Mouse (Mus musculus) hindbrain, embryonic 10.5 days (tissue): Measurements from ENCODE around the gene 1110008L16Rik. TPM values are rescaled to one million over a fixed set of nuclear protein-coding genes. Genes with fewer than 3 reads are reported as not detected.
"Not testable (repeated sequence)": the region's sequence is repeated elsewhere in the genome, so short reads cannot be mapped to it uniquely, and the experiment has no call there.

ENCODE experiments used
- DNase-seq: peaks from one replicate; pipeline ENCODE4 v3.0.0-alpha.2; 2017; ENCODE audit warnings: low spot score
- H3K27ac ChIP-seq: fragments of 300-500 bp; sonication (generic); 2 replicates; pipeline ENCODE4 v1.5.1; 2016; ENCODE audit warnings: mild to moderate bottlenecking, moderate library complexity
- H3K27me3 ChIP-seq: fragments of 300-500 bp; sonication (generic); 2 replicates; pipeline ENCODE4 v1.6.1; 2016; ENCODE audit warnings: mild to moderate bottlenecking; ENCODE audit not compliant: poor library complexity, insufficient read depth, severe bottlenecking
- H3K36me3 ChIP-seq: fragments of 300-500 bp; sonication (generic); 2 replicates; pipeline ENCODE4 v1.6.1; 2016; ENCODE audit warnings: mild to moderate bottlenecking, moderate library complexity
- H3K4me1 ChIP-seq: fragments of 300-500 bp; sonication (generic); replicated peaks from 2 replicates; pipeline ENCODE4 v1.6.1; 2016; ENCODE audit warnings: mild to moderate bottlenecking
- H3K4me3 ChIP-seq: fragments of 300-500 bp; sonication (generic); 2 replicates; pipeline ENCODE4 v1.5.1; 2016; ENCODE audit warnings: mild to moderate bottlenecking, moderate library complexity
- H3K9me3 ChIP-seq: fragments of 300-500 bp; sonication (generic); 2 replicates; pipeline ENCODE4 v1.6.1; 2016; ENCODE audit warnings: mild to moderate bottlenecking, moderate library complexity
- WGBS: fragments of 180-500 bp; shearing (Covaris S2); methylation state at CpG from one replicate; pipeline ENCODE4 v1.1.7; 2016; 5-methylcytosine and 5-hydroxymethylcytosine counted together
- polyA plus RNA-seq: library from polyadenylated mRNA; unstranded; fragments of >200 nt; fragmentation: Nextera tagmentation; extraction: Ambion mirVana; gene quantifications from 2 replicates; pipeline ENCODE4 v1.2.1, GENCODE M21; 2016

The 1110008L16Rik gene
- polyA plus RNA-seq, 1 experiment from 2014 or later: 15.7 TPM

- Histone ChIP-seq H3K36me3 (peaks cover 61% of the 10 kb centered on the region), H3K4me1 (no peaks in the 10 kb centered on the region), H3K4me3 (no peak overlapping the region), H3K27ac (no peak overlapping the region), H3K27me3 (no peaks in the 10 kb centered on the region), H3K9me3 (peaks cover 7% of the 10 kb centered on the region; the same call in 1 of the 2 replicates)
- no peak for DNase-seq
- WGBS: 74% methylated on average over 8 of the region's 8 CpGs
These were observed 10.1 kb downstream of the 1110008L16Rik start for GRCm38 (mm10) chr12:55309501-55309900.

- H3K4me1 ChIP-seq: no peaks in the 10 kb centered on the region
- no peaks in the 10 kb centered on the region for H3K9me3 ChIP-seq
- WGBS: 87% methylated on average over 7 of the region's 7 CpGs
- DNase-seq: no peak
- no peaks in the 10 kb centered on the region for H3K27me3 ChIP-seq
- H3K4me3 ChIP-seq: no peak overlapping the region
- no peak overlapping the region for H3K27ac ChIP-seq
- H3K36me3 ChIP-seq: peaks cover 44% of the 10 kb centered on the region
These were observed 12.5 kb downstream of the 1110008L16Rik start for GRCm38 (mm10) chr12:55311841-55312240.

- WGBS: 88% methylated on average over 5 of the region's 5 CpGs
- H3K4me3 ChIP-seq: no peak overlapping the region
- no peaks in the 10 kb centered on the region for H3K4me1 ChIP-seq
- H3K36me3 ChIP-seq: peaks cover 36% of the 10 kb centered on the region
- no peaks in the 10 kb centered on the region for H3K9me3 ChIP-seq
- DNase-seq: no peak
- H3K27me3 ChIP-seq: no peaks in the 10 kb centered on the region
- no peak overlapping the region for H3K27ac ChIP-seq
These were observed 14.5 kb downstream of the 1110008L16Rik start for GRCm38 (mm10) chr12:55313901-55314300.

GRCm38 (mm10) chr12:55315192-55315591, 15.8 kb downstream of the 1110008L16Rik start:
- no peak overlapping the region for H3K27ac ChIP-seq
- peaks cover 31% of the 10 kb centered on the region for H3K36me3 ChIP-seq
- H3K27me3 ChIP-seq: no peaks in the 10 kb centered on the region
- no peaks in the 10 kb centered on the region for H3K9me3 ChIP-seq
- no peak overlapping the region for H3K4me3 ChIP-seq
- H3K4me1 ChIP-seq: no peaks in the 10 kb centered on the region
- DNase-seq: peak; percentile 28
- 55% methylated on average over 5 of the region's 5 CpGs for WGBS

GRCm38 (mm10) chr12:55321642-55322291, 22.4 kb downstream of the 1110008L16Rik start:
- Histone ChIP-seq H3K27me3 (no peaks in the 10 kb centered on the region), H3K4me1 (no peaks in the 10 kb centered on the region), H3K27ac (no peak overlapping the region), H3K9me3 (no peaks in the 10 kb centered on the region), H3K4me3 (no peak overlapping the region), H3K36me3 (peaks cover 18% of the 10 kb centered on the region)
- 89% methylated on average over 18 of the region's 18 CpGs for WGBS
- DNase-seq: no peak

GRCm38 (mm10) chr12:55325702-55326101, 26.3 kb downstream of the 1110008L16Rik start:
- no peak overlapping the region for H3K27ac ChIP-seq
- 96% methylated on average over 7 of the region's 7 CpGs for WGBS
- no peak overlapping the region for H3K4me3 ChIP-seq
- H3K27me3 ChIP-seq: no peaks in the 10 kb centered on the region
- peaks cover 22% of the 10 kb centered on the region for H3K36me3 ChIP-seq
- no peaks in the 10 kb centered on the region for H3K4me1 ChIP-seq
- no peaks in the 10 kb centered on the region for H3K9me3 ChIP-seq
- no peak for DNase-seq

GRCm38 (mm10) chr12:55328784-55329183, 29.4 kb downstream of the 1110008L16Rik start:
- Histone ChIP-seq H3K9me3 (no peaks in the 10 kb centered on the region), H3K36me3 (peaks cover 27% of the 10 kb centered on the region), H3K27me3 (no peaks in the 10 kb centered on the region), H3K4me3 (no peak overlapping the region), H3K27ac (no peak overlapping the region), H3K4me1 (no peaks in the 10 kb centered on the region)
- DNase-seq: no peak
- 91% methylated on average over 4 of the region's 4 CpGs for WGBS

GRCm38 (mm10) chr12:55329351-55329750, 30.0 kb downstream of the 1110008L16Rik start:
- 93% methylated on average over 7 of the region's 7 CpGs for WGBS
- no peaks in the 10 kb centered on the region for H3K4me1 ChIP-seq

GRCm38 (mm10) chr12:55333662-55334061, 34.3 kb downstream of the 1110008L16Rik start:
- H3K27ac ChIP-seq: no peak overlapping the region
- no peaks in the 10 kb centered on the region for H3K9me3 ChIP-seq
- H3K4me3 ChIP-seq: no peak overlapping the region
- H3K36me3 ChIP-seq: peaks cover 22% of the 10 kb centered on the region
- no peaks in the 10 kb centered on the region for H3K4me1 ChIP-seq
- no peaks in the 10 kb centered on the region for H3K27me3 ChIP-seq
- DNase-seq: no peak
- WGBS: 90% methylated on average over 7 of the region's 7 CpGs

More at GRCm38 (mm10) chr12:55329351-55329750, 30.0 kb downstream of the 1110008L16Rik start:
- H3K4me3 ChIP-seq: no peak overlapping the region
- no peaks in the 10 kb centered on the region for H3K9me3 ChIP-seq
- DNase-seq: no peak
- H3K27ac ChIP-seq: no peak overlapping the region
- H3K27me3 ChIP-seq: no peaks in the 10 kb centered on the region
- H3K36me3 ChIP-seq: peaks cover 28% of the 10 kb centered on the region

- not testable (repeated sequence) for H3K27me3 ChIP-seq, H3K9me3 ChIP-seq, H3K4me3 ChIP-seq, H3K27ac ChIP-seq, DNase-seq, H3K36me3 ChIP-seq, H3K4me1 ChIP-seq
- WGBS: 86% methylated on average over 1 of the region's 2 CpGs
These were observed 39.1 kb downstream of the 1110008L16Rik start for GRCm38 (mm10) chr12:55338490-55338889.

GRCm38 (mm10) chr12:55343045-55343444, 43.7 kb downstream of the 1110008L16Rik start:
- not testable (repeated sequence) for H3K9me3 ChIP-seq, H3K4me1 ChIP-seq, DNase-seq, H3K27ac ChIP-seq, H3K4me3 ChIP-seq, H3K27me3 ChIP-seq, H3K36me3 ChIP-seq
- 85% methylated on average over 1 of the region's 1 CpGs for WGBS

- H3K27me3 ChIP-seq: no peaks in the 10 kb centered on the region
- H3K4me1 ChIP-seq: no peaks in the 10 kb centered on the region
- WGBS: 89% methylated on average over 11 of the region's 11 CpGs
- no peak for DNase-seq
- no peak overlapping the region for H3K27ac ChIP-seq
- no peaks in the 10 kb centered on the region for H3K36me3 ChIP-seq
- H3K4me3 ChIP-seq: no peak overlapping the region
- H3K9me3 ChIP-seq: no peaks in the 10 kb centered on the region
These were observed 44.6 kb downstream of the 1110008L16Rik start for GRCm38 (mm10) chr12:55343998-55344397.

GRCm38 (mm10) chr12:55344583-55344982, 45.2 kb downstream of the 1110008L16Rik start:
- H3K36me3 ChIP-seq: no peaks in the 10 kb centered on the region
- DNase-seq: no peak
- H3K27ac ChIP-seq: no peak overlapping the region
- H3K4me1 ChIP-seq: no peaks in the 10 kb centered on the region
- 85% methylated on average over 13 of the region's 13 CpGs for WGBS
- no peaks in the 10 kb centered on the region for H3K27me3 ChIP-seq
- no peak overlapping the region for H3K4me3 ChIP-seq
- no peaks in the 10 kb centered on the region for H3K9me3 ChIP-seq

GRCm38 (mm10) chr12:55353423-55353822, 54.0 kb downstream of the 1110008L16Rik start:
- Histone ChIP-seq H3K4me3 (no peak overlapping the region), H3K4me1 (no peaks in the 10 kb centered on the region), H3K9me3 (no peaks in the 10 kb centered on the region), H3K36me3 (no peaks in the 10 kb centered on the region), H3K27me3 (no peaks in the 10 kb centered on the region), H3K27ac (no peak overlapping the region)
- DNase-seq: no peak
- 88% methylated on average over 6 of the region's 6 CpGs for WGBS
